Mouse (Mus musculus): ENCODE measurements around the gene Stard9. TPM values are rescaled to one million over a fixed set of nuclear protein-coding genes. Genes with fewer than 3 reads are reported as not detected.
A peak's percentile ranks its signal among the peaks of the same experiment; 100 is the strongest.
"Not testable (repeated sequence)": the region's sequence is repeated elsewhere in the genome, so short reads cannot be mapped to it uniquely, and the experiment has no call there.

Gene Stard9
- polyA plus RNA-seq, 1 experiment, result 2.7 TPM

- Histone ChIP-seq H3K36me3 (ENCODE audit: control insufficient read depth, insufficient read depth) (no peaks in the 10 kb centered on the region), H3K27me3 (ENCODE audit: control insufficient read depth, insufficient read depth, insufficient read length) (no peaks in the 10 kb centered on the region), H3ac (ENCODE audit: control insufficient read depth, insufficient read length, low read depth) (no peak overlapping the region), H3K4me3 (ENCODE audit: insufficient read depth, poor library complexity, severe bottlenecking) (no peak overlapping the region), H3K79me2 (ENCODE audit: control insufficient read depth, insufficient read depth) (no peaks in the 10 kb centered on the region), H3K79me3 (ENCODE audit: low read depth) (no peaks in the 10 kb centered on the region)
- TF ChIP-seq MYOD1 (IDR thresholded peaks at IDR 0.05; ENCODE audit: control insufficient read depth, insufficient read length, low read depth) (no peak), CEBPB (IDR thresholded peaks at IDR 0.05; ENCODE audit: low read depth) (no peak), MYOG (IDR thresholded peaks at IDR 0.05; ENCODE audit: control insufficient read depth, extremely low read depth, insufficient read length) (no peak), USF1 (IDR thresholded peaks at IDR 0.05; ENCODE audit: low read depth) (no peak), FOSL1 (IDR thresholded peaks at IDR 0.05; ENCODE audit: insufficient read depth, low read length, poor library complexity, severe bottlenecking) (no peak), MAX (IDR thresholded peaks at IDR 0.05) (no peak), CTCF (IDR thresholded peaks at IDR 0.05; ENCODE audit: control insufficient read depth, insufficient read depth, insufficient read length) (no peak)
These were observed 33.8 kb downstream of the Stard9 start for GRCm38 (mm10) chr2:120662766-120663165.

GRCm38 (mm10) chr2:120663491-120664154 lies 34.7 kb downstream of the Stard9 start:
- Histone ChIP-seq H3K79me3 (ENCODE audit: low read depth) (no peaks in the 10 kb centered on the region), H3K4me3 (ENCODE audit: insufficient read depth, poor library complexity, severe bottlenecking) (no peak overlapping the region), H3K27me3 (ENCODE audit: control insufficient read depth, insufficient read depth, insufficient read length) (no peaks in the 10 kb centered on the region), H3K79me2 (ENCODE audit: control insufficient read depth, insufficient read depth) (no peaks in the 10 kb centered on the region), H3ac (ENCODE audit: control insufficient read depth, insufficient read length, low read depth) (no peak overlapping the region), H3K36me3 (ENCODE audit: control insufficient read depth, insufficient read depth) (peaks cover 4% of the 10 kb centered on the region)
- TF ChIP-seq USF1 (IDR thresholded peaks at IDR 0.05; ENCODE audit: low read depth), result no peak
- TF ChIP-seq MAX (IDR thresholded peaks at IDR 0.05), result no peak
- TF ChIP-seq CTCF (IDR thresholded peaks at IDR 0.05; ENCODE audit: control insufficient read depth, insufficient read depth, insufficient read length), result peak; percentile 29
- no peak for TF ChIP-seq CEBPB (IDR thresholded peaks at IDR 0.05; ENCODE audit: low read depth)
- TF ChIP-seq FOSL1 (IDR thresholded peaks at IDR 0.05; ENCODE audit: insufficient read depth, low read length, poor library complexity, severe bottlenecking), result no peak
- no peak for TF ChIP-seq MYOD1 (IDR thresholded peaks at IDR 0.05; ENCODE audit: control insufficient read depth, insufficient read length, low read depth)
- no peak for TF ChIP-seq MYOG (IDR thresholded peaks at IDR 0.05; ENCODE audit: control insufficient read depth, extremely low read depth, insufficient read length)

GRCm38 (mm10) chr2:120667446-120667845 lies 38.5 kb downstream of the Stard9 start:
- H3K79me3 ChIP-seq (ENCODE audit: low read depth), result no peaks in the 10 kb centered on the region
- H3ac ChIP-seq (ENCODE audit: control insufficient read depth, insufficient read length, low read depth), result no peak overlapping the region
- H3K79me2 ChIP-seq (ENCODE audit: control insufficient read depth, insufficient read depth), result no peaks in the 10 kb centered on the region
- TF ChIP-seq MYOG (IDR thresholded peaks at IDR 0.05; ENCODE audit: control insufficient read depth, extremely low read depth, insufficient read length) (no peak), MAX (IDR thresholded peaks at IDR 0.05) (no peak), CTCF (IDR thresholded peaks at IDR 0.05; ENCODE audit: control insufficient read depth, insufficient read depth, insufficient read length) (no peak), MYOD1 (IDR thresholded peaks at IDR 0.05; ENCODE audit: control insufficient read depth, insufficient read length, low read depth) (no peak), FOSL1 (IDR thresholded peaks at IDR 0.05; ENCODE audit: insufficient read depth, low read length, poor library complexity, severe bottlenecking) (no peak), USF1 (IDR thresholded peaks at IDR 0.05; ENCODE audit: low read depth) (no peak), CEBPB (IDR thresholded peaks at IDR 0.05; ENCODE audit: low read depth) (no peak)
- peaks cover 4% of the 10 kb centered on the region for H3K36me3 ChIP-seq (ENCODE audit: control insufficient read depth, insufficient read depth)
- no peak overlapping the region for H3K4me3 ChIP-seq (ENCODE audit: insufficient read depth, poor library complexity, severe bottlenecking)
- H3K27me3 ChIP-seq (ENCODE audit: control insufficient read depth, insufficient read depth, insufficient read length), result no peaks in the 10 kb centered on the region

DNA sequence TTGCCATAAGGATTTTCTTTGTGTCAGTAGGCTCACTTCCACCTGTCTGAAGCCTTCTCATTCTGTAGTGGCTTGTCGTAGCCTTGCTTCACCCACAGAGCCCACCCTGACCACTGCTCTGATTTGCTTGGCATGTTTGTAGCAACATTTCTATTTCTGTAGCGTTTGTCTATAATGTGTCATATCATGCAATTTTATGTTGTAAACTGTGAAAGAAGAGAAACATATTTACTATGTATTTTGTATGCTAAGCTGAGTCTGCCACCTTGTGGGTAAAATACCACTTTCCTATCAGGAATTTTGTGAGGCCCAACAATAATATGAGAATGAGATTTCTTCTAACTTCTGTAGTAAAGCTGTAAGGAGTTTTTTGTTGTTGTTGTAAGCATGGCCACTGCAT lies 41.3 kb downstream of the Stard9 start:
- no peak overlapping the region for H3K4me3 ChIP-seq (ENCODE audit: insufficient read depth, poor library complexity, severe bottlenecking)

DNA sequence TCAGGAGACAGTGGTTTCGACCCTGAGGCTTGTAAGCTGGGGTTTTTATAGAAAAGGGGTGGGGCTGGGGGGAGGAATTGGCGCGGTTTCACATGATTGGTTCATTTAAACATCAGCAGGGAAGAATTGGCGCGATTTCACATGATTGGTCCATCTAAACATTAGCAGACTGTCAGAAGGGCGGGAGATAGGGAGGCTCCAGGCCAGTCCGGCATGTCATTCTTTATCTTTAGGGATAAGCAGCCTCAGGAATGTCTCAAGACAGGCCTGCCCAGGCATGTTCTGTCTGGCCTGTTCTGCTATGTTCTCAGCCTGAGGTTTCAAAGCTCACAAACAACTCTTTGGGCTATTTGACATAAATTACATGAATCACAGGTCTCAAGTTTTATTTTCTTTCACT lies 52.2 kb downstream of the Stard9 start:
- not testable (repeated sequence) for H3K27me3 ChIP-seq (ENCODE audit: control insufficient read depth, insufficient read depth, insufficient read length); H3K79me3 ChIP-seq (ENCODE audit: low read depth); H3K79me2 ChIP-seq (ENCODE audit: control insufficient read depth, insufficient read depth); H3ac ChIP-seq (ENCODE audit: control insufficient read depth, insufficient read length, low read depth); H3K4me3 ChIP-seq (ENCODE audit: insufficient read depth, poor library complexity, severe bottlenecking)
- H3K36me3 ChIP-seq (ENCODE audit: control insufficient read depth, insufficient read depth), result peaks cover 16% of the 10 kb centered on the region

More for the DNA sequence above, 41.3 kb downstream of the Stard9 start:
- no peak overlapping the region for H3ac ChIP-seq (ENCODE audit: control insufficient read depth, insufficient read length, low read depth)
- TF ChIP-seq CTCF (IDR thresholded peaks at IDR 0.05; ENCODE audit: control insufficient read depth, insufficient read depth, insufficient read length), result no peak
- TF ChIP-seq MYOG (IDR thresholded peaks at IDR 0.05; ENCODE audit: control insufficient read depth, extremely low read depth, insufficient read length), result no peak
- no peak for TF ChIP-seq CEBPB (IDR thresholded peaks at IDR 0.05; ENCODE audit: low read depth)
- no peak for TF ChIP-seq MAX (IDR thresholded peaks at IDR 0.05)
- TF ChIP-seq FOSL1 (IDR thresholded peaks at IDR 0.05; ENCODE audit: insufficient read depth, low read length, poor library complexity, severe bottlenecking), result no peak
- no peak for TF ChIP-seq MYOD1 (IDR thresholded peaks at IDR 0.05; ENCODE audit: control insufficient read depth, insufficient read length, low read depth)
- no peak for TF ChIP-seq USF1 (IDR thresholded peaks at IDR 0.05; ENCODE audit: low read depth)
- no peaks in the 10 kb centered on the region for H3K79me3 ChIP-seq (ENCODE audit: low read depth)
- no peaks in the 10 kb centered on the region for H3K27me3 ChIP-seq (ENCODE audit: control insufficient read depth, insufficient read depth, insufficient read length)
- H3K36me3 ChIP-seq (ENCODE audit: control insufficient read depth, insufficient read depth), result peaks cover 4% of the 10 kb centered on the region
- no peaks in the 10 kb centered on the region for H3K79me2 ChIP-seq (ENCODE audit: control insufficient read depth, insufficient read depth)

GRCm38 (mm10) chr2:120697767-120698166 lies 68.8 kb downstream of the Stard9 start:
- H3K27me3 ChIP-seq (ENCODE audit: control insufficient read depth, insufficient read depth, insufficient read length), result no peaks in the 10 kb centered on the region
- H3K4me3 ChIP-seq (ENCODE audit: insufficient read depth, poor library complexity, severe bottlenecking), result no peak overlapping the region
- H3K36me3 ChIP-seq (ENCODE audit: control insufficient read depth, insufficient read depth), result peaks cover 20% of the 10 kb centered on the region

More at GRCm38 (mm10) chr2:120697767-120698166, 68.8 kb downstream of the Stard9 start:
- TF ChIP-seq MYOD1 (IDR thresholded peaks at IDR 0.05; ENCODE audit: control insufficient read depth, insufficient read length, low read depth) (no peak), CEBPB (IDR thresholded peaks at IDR 0.05; ENCODE audit: low read depth) (no peak), MAX (IDR thresholded peaks at IDR 0.05) (no peak)
- no peaks in the 10 kb centered on the region for H3K79me3 ChIP-seq (ENCODE audit: low read depth)
- no peak overlapping the region for H3ac ChIP-seq (ENCODE audit: control insufficient read depth, insufficient read length, low read depth)
- H3K79me2 ChIP-seq (ENCODE audit: control insufficient read depth, insufficient read depth), result no peaks in the 10 kb centered on the region

Measured in C2C12 (cell line).